Mouse (Mus musculus) midbrain, embryonic 16.5 days (tissue): ENCODE measurements at regions not wholly inside any gene's neighbourhood (a gene's known extent, or its start where the extent isn't known, plus 50 kb on each side); places are given as distances from the start of the nearest gene placed in this dataset.

ENCODE experiments used
- ATAC-seq: fragments of 200-750 bp; cut with Nextera tagmentation; 2 replicates; pipeline ENCODE4 v1.8.0; 2017; ENCODE audit warnings: moderate TSS enrichment
- H3K27ac ChIP-seq: fragments of 300-500 bp; sonication (generic); 2 replicates; pipeline ENCODE4 v1.5.1; 2014; ENCODE audit warnings: mild to moderate bottlenecking, low read length, mixed read lengths
- H3K27me3 ChIP-seq: fragments of 300-500 bp; sonication (generic); 2 replicates; pipeline ENCODE4 v1.6.1; 2014; ENCODE audit warnings: low read depth, low read length, mixed read lengths; ENCODE audit not compliant: control insufficient read depth, insufficient read depth
- H3K36me3 ChIP-seq: fragments of 300-500 bp; sonication (generic); 2 replicates; pipeline ENCODE4 v1.6.1; 2014; ENCODE audit warnings: mild to moderate bottlenecking, low read length, moderate library complexity, mixed read lengths; ENCODE audit not compliant: control insufficient read depth, insufficient read depth
- H3K4me1 ChIP-seq: fragments of 300-500 bp; sonication (generic); 2 replicates; pipeline ENCODE4 v1.6.1; 2014; ENCODE audit warnings: mild to moderate bottlenecking, low read length, mixed read lengths; ENCODE audit not compliant: control insufficient read depth, insufficient read depth
- H3K4me2 ChIP-seq: fragments of 300-500 bp; sonication (generic); 2 replicates; pipeline ENCODE4 v1.6.1; 2014; ENCODE audit warnings: mild to moderate bottlenecking, low read length, mixed read lengths
- H3K4me3 ChIP-seq: fragments of 300-500 bp; sonication (generic); 2 replicates; pipeline ENCODE4 v1.5.1; 2014; ENCODE audit warnings: low read depth, mild to moderate bottlenecking, low read length, moderate library complexity, mixed read lengths
- H3K9ac ChIP-seq: fragments of 300-500 bp; sonication (generic); 2 replicates; pipeline ENCODE4 v1.6.1; 2014; ENCODE audit warnings: low read depth, low read length, mixed read lengths
- H3K9me3 ChIP-seq: fragments of 300-500 bp; sonication (generic); replicated peaks from 2 replicates; pipeline ENCODE4 v1.6.1; 2014; ENCODE audit warnings: mild to moderate bottlenecking, low read length, mixed read lengths; ENCODE audit not compliant: control insufficient read depth, poor library complexity, severe bottlenecking
- WGBS: fragments of 180-500 bp; shearing (Covaris S2); extraction: QIAGEN DNeasy Blood & Tissue Kit; methylation state at CpG from one replicate; pipeline ENCODE4 v1.1.7; 2014; 5-methylcytosine and 5-hydroxymethylcytosine counted together

GRCm38 (mm10) chr10:67646659-67647559 lies 98.2 kb upstream of the Ado start:
- peak; percentile 82 for ATAC-seq
- 11% methylated on average over 14 of the region's 14 CpGs for WGBS

DNA sequence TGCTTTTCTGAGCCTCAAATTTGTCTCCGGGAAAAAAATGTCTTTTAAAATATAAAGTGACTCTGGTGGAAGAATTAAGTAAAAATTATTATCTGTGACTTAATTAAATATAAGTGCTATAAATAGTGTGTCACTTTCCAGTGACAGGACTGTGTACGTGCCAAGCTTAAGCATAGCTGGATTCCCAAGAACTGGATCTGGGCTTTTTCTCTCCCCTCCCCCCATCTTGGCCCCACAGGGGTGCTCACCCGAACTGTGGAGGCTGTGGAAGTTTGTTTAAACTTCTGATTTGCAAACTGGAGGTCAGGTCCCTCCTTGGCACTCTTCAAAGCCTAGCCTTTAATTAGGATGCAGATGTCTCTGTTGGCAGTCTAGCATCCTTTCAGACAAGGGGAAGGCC lies 97.1 kb upstream of the Ado start:
- Histone ChIP-seq H3K4me3 (no peak overlapping the region), H3K4me2 (no peak overlapping the region), H3K4me1 (peaks cover 12% of the 10 kb centered on the region), H3K9me3 (no peaks in the 10 kb centered on the region), H3K9ac (no peak overlapping the region), H3K27me3 (no peaks in the 10 kb centered on the region), H3K36me3 (no peaks in the 10 kb centered on the region), H3K27ac (no peak overlapping the region)
- no peak for ATAC-seq
- 46% methylated on average over 3 of the region's 3 CpGs for WGBS

More at GRCm38 (mm10) chr10:67646659-67647559, 98.2 kb upstream of the Ado start:
- Histone ChIP-seq H3K27me3 (no peaks in the 10 kb centered on the region), H3K9me3 (no peaks in the 10 kb centered on the region), H3K4me3 (peak overlapping the region; percentile 21), H3K36me3 (no peaks in the 10 kb centered on the region), H3K4me1 (peaks cover 12% of the 10 kb centered on the region), H3K4me2 (peak overlapping the region; percentile 52), H3K27ac (no peak overlapping the region), H3K9ac (0 out of 2 replicates have a peak overlapping the region, but pooled peaks have one; percentile 1)

GRCm38 (mm10) chr10:67644280-67644679 lies 95.5 kb upstream of the Ado start:
- Histone ChIP-seq H3K9ac (no peak overlapping the region), H3K27me3 (no peaks in the 10 kb centered on the region), H3K27ac (no peak overlapping the region), H3K4me2 (no peak overlapping the region), H3K36me3 (no peaks in the 10 kb centered on the region), H3K4me1 (peaks cover 12% of the 10 kb centered on the region), H3K9me3 (no peaks in the 10 kb centered on the region), H3K4me3 (no peak overlapping the region)
- ATAC-seq: no peak
- WGBS: 89% methylated on average over 1 of the region's 1 CpGs

- Histone ChIP-seq H3K4me3 (no peak overlapping the region), H3K27me3 (no peaks in the 10 kb centered on the region), H3K9ac (no peak overlapping the region), H3K9me3 (no peaks in the 10 kb centered on the region), H3K27ac (no peak overlapping the region), H3K4me1 (peaks cover 12% of the 10 kb centered on the region), H3K36me3 (no peaks in the 10 kb centered on the region), H3K4me2 (no peak overlapping the region)
- no peak for ATAC-seq
- WGBS: 63% methylated on average over 7 of the region's 7 CpGs
Measured at GRCm38 (mm10) chr10:67643685-67644084, 94.9 kb upstream of the Ado start.

DNA sequence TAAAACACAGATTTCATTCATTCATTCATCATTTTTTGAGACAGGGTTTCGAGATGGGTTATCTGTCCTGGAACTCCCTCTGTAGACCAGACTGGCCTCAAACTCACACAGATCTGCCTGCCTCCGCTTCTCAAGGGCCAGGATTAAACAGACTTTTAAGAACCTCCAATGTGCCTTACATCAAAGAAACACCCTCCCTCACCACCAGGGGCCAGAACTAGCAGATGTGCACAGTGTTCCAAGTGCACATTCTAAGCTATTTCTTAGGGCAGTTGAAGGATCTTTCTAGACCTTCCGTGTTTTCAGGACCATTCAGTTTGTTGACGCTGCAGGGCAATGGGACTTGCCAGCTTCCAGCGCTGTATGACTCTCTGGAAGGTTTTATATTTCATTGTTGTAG lies 88.6 kb upstream of the Ado start:
- peaks cover 3% of the 10 kb centered on the region for H3K4me1 ChIP-seq
- H3K4me3 ChIP-seq: no peak overlapping the region
- H3K27me3 ChIP-seq: no peaks in the 10 kb centered on the region
- no peak overlapping the region for H3K9ac ChIP-seq
- no peak overlapping the region for H3K4me2 ChIP-seq
- H3K27ac ChIP-seq: no peak overlapping the region
- no peaks in the 10 kb centered on the region for H3K9me3 ChIP-seq
- 66% methylated on average over 5 of the region's 5 CpGs for whole genome bisulfite sequencing
- ATAC-seq: no peak
- no peaks in the 10 kb centered on the region for H3K36me3 ChIP-seq

GRCm38 (mm10) chr10:67636569-67636968 lies 87.8 kb upstream of the Ado start:
- 2% methylated on average over 13 of the region's 13 CpGs for WGBS
- Histone ChIP-seq H3K4me2 (peak overlapping the region; percentile 37), H3K9ac (no peak overlapping the region), H3K27me3 (no peaks in the 10 kb centered on the region), H3K9me3 (no peaks in the 10 kb centered on the region), H3K36me3 (no peaks in the 10 kb centered on the region), H3K4me3 (0 out of 2 replicates have a peak overlapping the region, but pooled peaks have one; percentile 13), H3K4me1 (peaks cover 3% of the 10 kb centered on the region), H3K27ac (no peak overlapping the region)
- ATAC-seq: no peak

DNA sequence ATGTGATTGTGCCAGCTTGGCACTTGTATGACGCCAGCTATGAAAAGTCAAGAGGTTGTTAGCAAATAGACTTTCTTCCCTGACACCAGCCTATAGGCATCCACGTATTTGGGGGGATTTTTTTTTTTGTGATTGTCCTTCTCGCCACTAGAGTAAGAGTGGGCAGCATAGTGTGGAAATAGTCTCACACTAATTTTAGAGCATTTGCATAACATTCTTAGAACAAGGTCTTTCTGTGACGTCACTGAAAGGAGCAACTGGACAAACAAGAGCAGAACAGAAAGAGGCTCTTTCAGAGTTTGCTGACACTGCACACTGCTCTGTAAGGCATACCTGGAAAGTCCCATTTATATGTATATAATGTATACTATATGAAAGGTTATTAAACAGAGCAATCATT lies 86.0 kb upstream of the Ado start:
- H3K4me2 ChIP-seq: no peak overlapping the region
- H3K27ac ChIP-seq: no peak overlapping the region
- H3K36me3 ChIP-seq: no peaks in the 10 kb centered on the region
- ATAC-seq: no peak
- no peaks in the 10 kb centered on the region for H3K27me3 ChIP-seq
- no peak overlapping the region for H3K4me3 ChIP-seq
- H3K9ac ChIP-seq: no peak overlapping the region
- no peaks in the 10 kb centered on the region for H3K9me3 ChIP-seq
- 73% methylated on average over 4 of the region's 4 CpGs for WGBS
- H3K4me1 ChIP-seq: peaks cover 3% of the 10 kb centered on the region

- H3K36me3 ChIP-seq: no peaks in the 10 kb centered on the region
- H3K4me3 ChIP-seq: no peak overlapping the region
- ATAC-seq: no peak
- H3K4me1 ChIP-seq: peaks cover 3% of the 10 kb centered on the region
- H3K27ac ChIP-seq: no peak overlapping the region
- H3K9me3 ChIP-seq: no peaks in the 10 kb centered on the region
- WGBS: 98% methylated on average over 7 of the region's 7 CpGs
- H3K27me3 ChIP-seq: no peaks in the 10 kb centered on the region
- H3K4me2 ChIP-seq: no peak overlapping the region
- no peak overlapping the region for H3K9ac ChIP-seq
Measured at GRCm38 (mm10) chr10:67633063-67633462, 84.3 kb upstream of the Ado start.

DNA sequence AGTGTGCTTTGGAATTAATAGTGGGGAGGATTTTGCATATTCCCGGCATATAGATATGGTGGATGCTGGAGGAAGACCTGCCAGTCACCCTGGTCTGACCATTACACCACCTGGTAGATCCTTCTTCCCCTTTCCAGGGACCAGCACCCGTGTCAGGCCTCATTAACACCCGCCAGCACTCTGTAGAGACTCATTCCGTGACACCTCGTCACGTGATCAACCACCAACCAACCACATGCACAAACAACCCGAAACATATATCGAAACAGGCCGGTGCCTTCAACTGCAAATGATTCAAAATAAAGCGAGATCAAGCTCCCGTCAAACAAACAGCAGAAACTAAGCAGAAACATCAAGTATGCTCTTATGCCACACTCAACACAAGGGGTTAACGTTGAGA lies 74.6 kb upstream of the Ado start:
- no peak for ATAC-seq
- H3K27me3 ChIP-seq: no peaks in the 10 kb centered on the region
- WGBS: 79% methylated on average over 12 of the region's 12 CpGs

More for the DNA sequence above, 74.6 kb upstream of the Ado start:
- Histone ChIP-seq H3K4me2 (no peak overlapping the region), H3K4me1 (no peaks in the 10 kb centered on the region), H3K9me3 (no peaks in the 10 kb centered on the region), H3K36me3 (no peaks in the 10 kb centered on the region), H3K4me3 (no peak overlapping the region), H3K9ac (no peak overlapping the region), H3K27ac (no peak overlapping the region)
